Mouse (Mus musculus) adrenal gland, postnatal 25 days (tissue): ENCODE measurements around the gene Ift57. TPM values are rescaled to one million over a fixed set of nuclear protein-coding genes. Genes with fewer than 3 reads are reported as not detected.

Source experiments
- DNase-seq: peaks from one replicate; pipeline ENCODE4 v3.0.0; 2021; ENCODE audit warnings: mixed read lengths
- long read RNA-seq: library from polyadenylated mRNA; stranded (forward); transcript quantifications from one replicate; pipeline ENCODE4 v2.0.0, GENCODE M21; 2021
- total RNA-seq: library from RNA; stranded (reverse); gene quantifications from 2 replicates; pipeline ENCODE4 v1.2.3, GENCODE M21; 2021

Ift57 gene
- 26.5 and 34.9 TPM in 2 replicates for total RNA-seq
- long read RNA-seq, transcript Ift57-201 (11 exons, 2,601 nt), result major isoform, 27 of 32 reads
- long read RNA-seq, partial matches to known transcripts, result 3 of 32 reads
- long read RNA-seq, other reads (novel, unspliced or antisense), result 2 of 32 reads

- DNase-seq, result peak; percentile 97
These were observed at the start of gene Ift57 for GRCm38 (mm10) chr16:49698620-49699525. Ift57 (plus strand) TSS chr16:49699233.

GRCm38 (mm10) chr16:49657182-49657581 is 41.9 kb upstream of the Ift57 start:
- no peak for DNase-seq

- no peak for DNase-seq
These were observed 41.0 kb upstream of the Ift57 start for GRCm38 (mm10) chr16:49658029-49658428.

- DNase-seq, result no peak
These were observed 39.9 kb upstream of the Ift57 start for GRCm38 (mm10) chr16:49659131-49659530.

- DNase-seq, result no peak
These were observed 38.9 kb upstream of the Ift57 start for GRCm38 (mm10) chr16:49660111-49660510.

GRCm38 (mm10) chr16:49662201-49662600 is 36.8 kb upstream of the Ift57 start:
- no peak for DNase-seq

GRCm38 (mm10) chr16:49664677-49665076 is 34.4 kb upstream of the Ift57 start:
- DNase-seq, result no peak

- DNase-seq, result no peak
These were observed 19.4 kb upstream of the Ift57 start for GRCm38 (mm10) chr16:49679666-49680065.

GRCm38 (mm10) chr16:49684961-49685360 is 14.1 kb upstream of the Ift57 start:
- no peak for DNase-seq

- DNase-seq, result no peak
These were observed 788 bp downstream of the Ift57 start for GRCm38 (mm10) chr16:49699821-49700220.

GRCm38 (mm10) chr16:49708074-49708473 is 9.0 kb downstream of the Ift57 start:
- DNase-seq, result no peak

GRCm38 (mm10) chr16:49710188-49710587 is 11.2 kb downstream of the Ift57 start:
- DNase-seq, result no peak

- DNase-seq, result no peak
These were observed 14.3 kb downstream of the Ift57 start for GRCm38 (mm10) chr16:49713302-49713701.

GRCm38 (mm10) chr16:49720671-49721070 is 21.6 kb downstream of the Ift57 start:
- no peak for DNase-seq

GRCm38 (mm10) chr16:49721678-49722077 is 22.6 kb downstream of the Ift57 start:
- DNase-seq, result peak; percentile 19

GRCm38 (mm10) chr16:49723222-49723621 is 24.2 kb downstream of the Ift57 start:
- no peak for DNase-seq

GRCm38 (mm10) chr16:49724232-49724631 is 25.2 kb downstream of the Ift57 start:
- no peak for DNase-seq

- no peak for DNase-seq
These were observed 25.9 kb downstream of the Ift57 start for GRCm38 (mm10) chr16:49724931-49725330.

GRCm38 (mm10) chr16:49725446-49725845 is 26.4 kb downstream of the Ift57 start:
- DNase-seq, result no peak

GRCm38 (mm10) chr16:49726216-49726615 is 27.2 kb downstream of the Ift57 start:
- DNase-seq, result no peak

GRCm38 (mm10) chr16:49726761-49727160 is 27.7 kb downstream of the Ift57 start:
- no peak for DNase-seq

- no peak for DNase-seq
These were observed 37.5 kb downstream of the Ift57 start for GRCm38 (mm10) chr16:49736536-49736935.

GRCm38 (mm10) chr16:49747360-49747759 is 48.3 kb downstream of the Ift57 start:
- no peak for DNase-seq

GRCm38 (mm10) chr16:49752906-49753305 is 53.9 kb downstream of the Ift57 start:
- no peak for DNase-seq
